Mouse (Mus musculus) T-cell, adult 2 months (primary cell): ENCODE results near the gene Hipk4.
"Not testable (repeated sequence)": the region's sequence is repeated elsewhere in the genome, so short reads cannot be mapped to it uniquely, and the experiment has no call there.

ENCODE experiments used
- DNase-seq: peaks from one replicate; pipeline ENCODE4 v3.0.0; 2022; ENCODE audit warnings: low spot score

The Hipk4 gene

GRCm38 (mm10) chr7:27494659-27495367, 28.3 kb upstream of the Hipk4 start:
- not testable (repeated sequence) for DNase-seq

GRCm38 (mm10) chr7:27499036-27499435, 24.0 kb upstream of the Hipk4 start, which contains the start of gene Prx:
Gene Prx, plus strand, starts transcription at chr7:27499324.
- DNase-seq: no peak

GRCm38 (mm10) chr7:27501620-27502019, 21.4 kb upstream of the Hipk4 start:
- DNase-seq: no peak

GRCm38 (mm10) chr7:27506765-27507370, 16.2 kb upstream of the Hipk4 start:
- no peak for DNase-seq

GRCm38 (mm10) chr7:27507711-27508647, 15.1 kb upstream of the Hipk4 start:
- DNase-seq: peak; percentile 97

GRCm38 (mm10) chr7:27508648-27509005, 14.4 kb upstream of the Hipk4 start:
- DNase-seq: peak; percentile 76

GRCm38 (mm10) chr7:27510809-27511208, 12.3 kb upstream of the Hipk4 start:
- DNase-seq: no peak

GRCm38 (mm10) chr7:27514961-27515360, 8.1 kb upstream of the Hipk4 start:
- no peak for DNase-seq

GRCm38 (mm10) chr7:27518314-27518713, 4.8 kb upstream of the Hipk4 start:
- DNase-seq: no peak

- no peak for DNase-seq
Observed at GRCm38 (mm10) chr7:27520104-27520503, 3.0 kb upstream of the Hipk4 start.

GRCm38 (mm10) chr7:27520599-27520998, 2.5 kb upstream of the Hipk4 start:
- no peak for DNase-seq

- no peak for DNase-seq
Observed at GRCm38 (mm10) chr7:27523805-27524204, 738 bp downstream of the Hipk4 start.

GRCm38 (mm10) chr7:27526039-27526827, 3.2 kb downstream of the Hipk4 start:
- peak; percentile 65 for DNase-seq

GRCm38 (mm10) chr7:27529070-27529469, 6.0 kb downstream of the Hipk4 start:
- DNase-seq: no peak

GRCm38 (mm10) chr7:27530937-27531336, 7.9 kb downstream of the Hipk4 start:
- no peak for DNase-seq

- no peak for DNase-seq
Observed at GRCm38 (mm10) chr7:27531707-27532106, 8.6 kb downstream of the Hipk4 start.

- no peak for DNase-seq
Observed at GRCm38 (mm10) chr7:27532480-27533050, 9.5 kb downstream of the Hipk4 start.

GRCm38 (mm10) chr7:27535386-27535785, 12.3 kb downstream of the Hipk4 start:
- DNase-seq: no peak

- no peak for DNase-seq
Observed at GRCm38 (mm10) chr7:27536618-27537017, 13.6 kb downstream of the Hipk4 start.

GRCm38 (mm10) chr7:27537998-27538397, 14.9 kb downstream of the Hipk4 start:
- no peak for DNase-seq

- DNase-seq: no peak
Observed at GRCm38 (mm10) chr7:27538797-27539196, 15.7 kb downstream of the Hipk4 start.

- no peak for DNase-seq
Observed at GRCm38 (mm10) chr7:27540521-27540920, 17.5 kb downstream of the Hipk4 start.
